Mouse (Mus musculus) gastrocnemius, postnatal 36 days (tissue): ENCODE measurements around the gene Aff3. TPM values are rescaled to one million over a fixed set of nuclear protein-coding genes. Genes with fewer than 3 reads are reported as not detected.

Source experiments
- DNase-seq, 2 experiments: peaks; one replicate each; pipeline ENCODE4 v3.0.0; 2022
- intact Hi-C: fragments of 180-260 bp; cut with DNase I; formaldehyde crosslinking; loops from one replicate; pipeline ENCODE4 v1.15.1; 2025
- total RNA-seq, 2 experiments: library from RNA; stranded (reverse); gene quantifications; 2 replicates each; pipeline ENCODE4 v1.2.3; 2021

The Aff3 gene
- total RNA-seq, 2 experiments from 2014 or later = 1.8 to 1.9 TPM

DNA sequence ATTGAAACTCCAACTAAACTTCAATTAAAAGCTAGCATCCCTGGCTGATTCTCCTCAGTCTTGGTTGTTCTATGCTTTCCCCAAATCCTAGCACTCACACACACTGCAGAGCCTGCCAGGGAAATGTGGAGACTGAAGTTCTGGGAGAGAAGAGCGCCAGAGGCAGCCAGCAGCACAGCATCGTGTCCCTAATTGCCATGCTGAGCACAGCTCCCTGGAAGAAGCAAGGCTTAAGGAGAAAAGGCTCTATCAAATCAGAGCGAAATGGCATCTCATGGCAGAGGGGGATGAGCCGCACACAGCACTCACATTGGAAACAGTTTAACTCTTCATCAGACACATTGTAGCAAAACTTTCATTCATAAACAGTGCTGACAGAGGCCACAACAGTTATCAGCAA lies 254.3 kb downstream of the Aff3 start:
- DNase-seq = no peak
- intact Hi-C loops = no loop called here

DNA sequence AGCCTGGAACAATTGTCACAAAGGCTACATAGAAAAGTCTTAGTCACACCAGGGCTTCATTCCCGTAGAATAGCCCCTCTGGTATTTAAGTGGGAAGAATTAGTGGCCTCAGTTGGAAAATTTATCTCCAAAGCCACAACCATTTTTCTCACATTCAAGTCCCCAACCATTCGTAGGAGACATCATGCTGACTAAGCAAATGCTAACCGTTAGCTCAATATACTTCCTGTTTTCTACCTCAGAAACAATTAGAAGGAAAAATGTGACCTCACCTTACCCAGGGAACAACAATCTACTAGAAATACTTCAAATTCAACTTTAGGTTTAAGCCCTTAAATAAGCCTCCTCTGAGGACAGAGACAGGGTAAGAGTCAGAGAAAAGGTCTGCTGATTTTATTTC lies 256.5 kb downstream of the Aff3 start:
- intact Hi-C loops = no loop called here
- DNase-seq = no peak

DNA sequence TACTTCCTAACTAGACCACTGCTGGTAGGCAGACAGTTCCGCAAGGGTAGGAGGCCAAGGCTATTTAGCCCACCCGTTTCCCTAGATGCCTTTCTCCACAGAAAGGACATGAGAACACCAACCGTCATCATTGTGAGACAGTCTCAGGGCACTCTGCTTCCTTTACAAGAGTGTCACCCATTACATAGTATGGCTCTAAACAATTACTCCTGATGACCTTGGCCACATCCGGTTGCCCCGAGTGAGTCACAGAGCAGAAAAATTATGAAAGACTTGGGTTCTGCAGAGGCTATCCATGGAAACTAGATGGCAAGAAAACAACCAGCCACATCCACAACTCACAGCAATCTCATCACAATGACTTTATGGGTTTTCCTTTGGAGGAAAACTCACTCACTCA lies 261.0 kb downstream of the Aff3 start:
- no peak for DNase-seq
- intact Hi-C loops = no loop called here

DNA sequence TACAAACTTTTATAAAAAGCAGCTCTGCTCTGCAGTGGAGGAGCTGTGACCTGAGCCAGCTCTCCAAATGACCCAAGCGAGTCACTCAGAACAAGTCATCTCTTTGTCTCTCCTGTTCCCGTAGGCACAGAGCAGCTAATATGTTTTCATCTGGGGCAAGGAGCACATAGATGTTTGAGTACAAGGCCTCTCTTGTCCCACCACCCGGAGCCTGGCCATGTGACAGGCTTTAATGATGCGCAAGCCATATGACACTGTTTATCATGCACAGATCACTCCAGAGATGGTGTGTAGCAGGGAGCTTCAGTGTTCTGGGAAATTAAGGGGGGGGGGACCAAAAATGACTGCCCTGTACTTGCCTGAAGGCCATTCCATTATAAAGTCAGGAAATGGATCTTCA lies 262.9 kb downstream of the Aff3 start:
- intact Hi-C loops = no loop called here
- DNase-seq = no peak

DNA sequence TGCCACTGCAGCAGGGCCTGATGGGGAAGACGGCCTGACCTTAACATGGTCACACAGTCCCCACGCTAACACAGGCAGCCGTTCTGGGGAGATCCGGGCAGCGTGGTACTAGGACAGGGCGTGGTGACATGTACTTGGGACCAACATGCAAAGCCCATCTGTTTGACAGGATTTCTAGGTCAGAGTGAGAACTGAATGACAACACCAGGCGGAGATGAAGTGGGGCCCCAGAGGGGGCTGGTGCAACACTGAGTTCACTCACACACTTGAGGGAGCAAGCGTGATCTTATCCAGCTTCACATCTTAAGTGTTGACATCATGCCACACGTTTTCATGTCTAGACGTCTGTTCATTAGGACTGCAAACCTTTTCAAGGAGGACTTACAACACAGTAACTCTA lies 265.5 kb downstream of the Aff3 start:
- DNase-seq = no peak
- intact Hi-C loops = loop anchor here (10.0 kb wide), 1 partner anchor 246 kb away; no protein-coding TSS in a partner anchor

DNA sequence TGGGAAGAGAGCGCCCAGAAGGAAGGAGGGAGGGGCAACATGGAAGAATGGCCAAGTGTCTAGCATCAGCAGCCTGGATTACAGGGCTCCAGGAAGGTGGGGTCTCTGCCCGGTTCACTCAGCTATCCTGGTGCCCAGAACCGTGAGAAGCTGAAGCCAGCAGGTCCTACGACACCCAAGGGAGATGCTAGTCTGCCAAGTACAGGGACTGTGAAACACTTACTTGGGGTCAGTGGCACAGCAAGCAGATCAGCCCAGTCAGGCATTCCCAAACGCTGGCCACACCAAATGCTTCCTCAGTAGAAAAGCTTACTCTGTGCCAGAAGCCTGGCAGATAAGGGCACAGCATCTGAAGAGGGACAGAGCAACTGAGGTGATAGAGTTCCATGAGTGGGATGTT lies 266.2 kb downstream of the Aff3 start:
- intact Hi-C loops = loop anchor here (10.0 kb wide), 1 partner anchor 246 kb away; no protein-coding TSS in a partner anchor
- no peak for DNase-seq

DNA sequence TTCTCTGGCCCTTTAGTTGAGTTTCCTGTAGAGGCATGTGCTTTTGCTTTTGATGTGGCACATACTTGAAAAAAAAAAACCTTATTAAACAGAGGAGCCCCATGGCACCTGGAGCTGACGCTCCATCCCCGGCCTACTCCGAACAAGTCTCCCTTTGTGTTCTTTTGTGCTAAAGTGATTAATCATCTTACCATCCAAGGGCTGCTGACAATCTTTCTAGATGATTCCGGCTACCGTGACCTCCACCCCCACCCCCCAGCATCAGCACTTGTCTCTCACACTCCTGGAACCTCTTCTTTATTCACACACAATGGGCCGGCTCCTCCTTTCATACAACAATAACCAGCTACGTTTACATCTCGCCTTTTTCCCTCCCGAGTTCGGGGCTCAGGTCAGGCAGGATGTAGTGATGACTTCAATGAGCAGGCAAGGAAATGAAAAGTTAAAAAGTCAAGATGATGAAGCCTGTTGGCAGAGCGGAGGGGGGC lies 269.5 kb downstream of the Aff3 start:
- DNase-seq = no peak
- intact Hi-C loops = loop anchor here (10.0 kb wide), 1 partner anchor 250 kb away; no protein-coding TSS in a partner anchor

DNA sequence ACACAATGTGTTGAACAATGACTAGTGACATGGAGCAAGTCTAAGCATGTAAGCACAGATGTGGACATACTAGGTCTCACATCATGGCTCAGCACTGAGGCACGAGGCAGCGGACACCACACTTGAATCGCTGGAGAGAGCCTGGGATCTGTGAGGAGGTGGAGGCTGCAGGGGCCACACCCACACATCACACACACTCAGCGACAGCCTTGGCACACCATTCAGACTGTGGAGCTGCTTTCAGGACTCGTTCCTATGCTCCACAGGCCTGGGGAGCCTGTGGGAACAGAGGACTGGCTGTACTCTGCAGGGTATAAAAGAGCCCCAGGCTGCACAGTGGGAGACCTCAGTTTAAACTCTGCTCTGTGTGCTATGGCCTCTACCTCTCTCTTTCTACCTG lies 270.3 kb downstream of the Aff3 start:
- intact Hi-C loops = loop anchor here (5.0 to 10.0 kb wide), 3 partner anchors 207 to 378 kb away; no protein-coding TSS in a partner anchor
- no peak for DNase-seq

DNA sequence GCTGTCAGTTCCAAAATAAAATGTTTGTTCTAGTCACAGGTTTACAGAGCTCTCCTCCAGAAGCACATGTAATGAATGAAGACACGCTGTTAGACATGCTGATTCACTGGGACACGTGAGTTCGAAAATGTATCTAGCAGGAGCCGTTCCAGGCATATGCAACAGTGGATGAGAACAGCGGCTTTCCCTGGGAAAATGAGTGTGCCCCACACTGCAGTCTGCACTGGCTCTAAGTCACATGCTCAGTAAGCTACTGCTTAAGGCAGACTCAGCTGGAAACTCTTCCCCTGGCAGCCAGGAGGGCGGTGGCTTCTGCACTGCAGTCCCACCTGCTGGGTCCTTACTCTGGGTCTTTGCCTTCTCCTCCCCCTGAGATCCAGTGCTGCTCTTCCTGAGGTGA lies 271.2 kb downstream of the Aff3 start:
- intact Hi-C loops = loop anchor here (5.0 to 10.0 kb wide), 3 partner anchors 206 to 379 kb away; no protein-coding TSS in a partner anchor
- no peak for DNase-seq

DNA sequence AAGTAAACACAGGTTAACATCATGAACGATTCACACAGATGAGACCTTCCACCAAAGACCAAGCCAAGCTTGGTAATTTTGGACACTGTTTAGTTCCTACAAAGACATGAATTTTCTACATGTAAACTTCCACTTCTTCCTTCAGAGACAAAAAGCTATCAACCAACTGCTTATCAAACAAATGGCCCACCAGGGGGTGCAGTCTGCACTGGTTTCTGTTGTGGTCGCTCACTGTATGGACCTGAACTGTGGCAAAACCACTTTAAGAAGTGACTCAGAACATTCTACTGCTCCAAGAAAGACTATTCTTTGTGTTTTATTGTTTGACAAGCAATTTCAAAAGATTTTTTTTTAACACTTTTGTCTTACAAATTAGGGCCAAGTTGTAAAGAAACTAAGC lies 271.8 kb downstream of the Aff3 start:
- DNase-seq = peak; percentile 33 to 58
- intact Hi-C loops = loop anchor here (5.0 to 10.0 kb wide), 3 partner anchors 206 to 379 kb away; no protein-coding TSS in a partner anchor

DNA sequence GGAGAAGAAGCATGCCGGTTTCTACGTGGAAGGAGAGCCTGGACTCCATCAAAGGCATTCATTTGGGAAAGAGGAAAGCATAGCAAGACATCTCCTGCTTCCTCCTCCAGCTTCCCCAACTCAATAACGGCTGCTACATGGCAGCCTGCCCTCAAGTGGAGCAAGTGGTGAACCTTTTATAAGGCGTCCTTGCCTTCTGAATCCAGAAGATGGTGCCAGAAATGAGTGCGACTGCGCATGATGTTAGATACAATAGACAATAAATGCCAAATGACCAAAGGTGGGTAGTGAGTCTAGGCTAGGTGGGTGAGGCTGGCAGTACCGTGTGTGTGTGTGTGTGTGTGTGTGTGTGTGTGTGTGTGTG lies 273.9 kb downstream of the Aff3 start:
- intact Hi-C loops = loop anchor here (5.0 to 10.0 kb wide), 3 partner anchors 204 to 381 kb away; no protein-coding TSS in a partner anchor

DNA sequence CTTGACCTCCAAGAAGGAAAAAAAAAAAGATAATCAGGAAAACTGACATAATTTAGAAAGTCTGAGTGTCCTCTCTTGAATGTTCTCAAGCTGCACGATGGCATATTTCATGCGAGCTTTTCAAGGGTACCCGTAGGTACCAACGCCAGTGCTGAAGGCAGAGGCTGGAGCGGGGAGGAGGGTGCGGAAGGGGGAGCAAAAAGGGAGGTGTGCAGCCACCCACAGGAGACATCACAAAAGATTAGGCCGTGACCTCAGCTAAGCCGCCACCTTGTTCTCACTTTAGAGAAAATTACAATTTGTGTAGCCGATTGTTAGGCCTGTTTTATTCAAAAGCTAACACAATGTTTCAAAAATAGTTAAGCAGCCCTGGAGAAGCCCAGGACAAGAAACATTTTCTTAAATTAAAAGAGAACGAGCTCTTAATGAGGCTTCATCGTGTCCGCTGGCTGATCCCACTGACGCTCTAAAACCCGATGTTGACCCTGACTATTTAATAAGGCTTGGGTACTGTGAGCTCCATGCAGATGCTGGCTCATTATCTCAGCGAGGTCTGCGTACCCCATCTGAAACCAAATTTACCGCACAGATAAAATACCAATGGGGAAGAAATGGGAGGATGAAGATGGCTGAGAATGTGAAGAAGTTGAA lies 274.4 kb downstream of the Aff3 start:
- intact Hi-C loops = loop anchor here (5.0 to 10.0 kb wide), 3 partner anchors 203 to 382 kb away; no protein-coding TSS in a partner anchor
- DNase-seq = no peak

More for the DNA sequence above, 273.9 kb downstream of the Aff3 start:
- DNase-seq = no peak

DNA sequence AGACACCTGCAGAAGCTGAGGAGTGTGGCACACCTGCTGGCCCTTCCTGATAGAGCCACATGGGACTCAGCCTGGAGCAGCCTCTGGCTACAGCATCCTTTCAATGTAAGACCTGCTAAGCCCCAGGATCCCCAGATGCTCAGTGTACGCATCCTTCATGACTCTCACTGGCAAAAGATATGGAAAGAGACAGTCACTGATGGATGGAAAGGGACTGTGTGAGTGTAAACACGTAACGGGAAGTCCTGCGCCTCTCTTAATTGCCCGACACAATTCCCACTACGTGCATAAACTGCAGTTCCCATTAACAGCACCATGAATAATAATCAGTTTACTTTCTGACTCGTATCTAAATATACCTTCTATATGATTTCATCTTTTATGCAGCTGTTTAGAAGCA lies 275.2 kb downstream of the Aff3 start:
- intact Hi-C loops = no loop called here
- DNase-seq = no peak

DNA sequence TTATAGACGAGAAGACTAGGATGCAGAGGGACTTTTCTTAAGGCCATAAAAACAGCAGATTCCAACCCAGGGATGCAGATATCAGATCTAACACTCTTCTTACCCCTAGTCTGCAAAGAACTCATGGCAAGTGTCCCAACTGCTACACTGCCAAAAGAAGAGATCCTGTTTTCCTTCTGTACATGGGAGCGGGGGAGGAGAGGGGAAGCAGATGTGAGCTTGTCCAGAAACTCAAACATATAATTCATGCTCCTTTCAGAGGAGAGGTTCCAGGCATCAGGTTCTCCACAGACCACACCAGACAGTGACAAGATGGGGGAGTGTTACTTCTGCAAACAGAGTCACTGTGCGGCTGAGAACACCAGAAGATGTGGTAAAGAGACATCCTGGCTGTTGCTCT lies 276.3 kb downstream of the Aff3 start:
- intact Hi-C loops = no loop called here
- DNase-seq = no peak

DNA sequence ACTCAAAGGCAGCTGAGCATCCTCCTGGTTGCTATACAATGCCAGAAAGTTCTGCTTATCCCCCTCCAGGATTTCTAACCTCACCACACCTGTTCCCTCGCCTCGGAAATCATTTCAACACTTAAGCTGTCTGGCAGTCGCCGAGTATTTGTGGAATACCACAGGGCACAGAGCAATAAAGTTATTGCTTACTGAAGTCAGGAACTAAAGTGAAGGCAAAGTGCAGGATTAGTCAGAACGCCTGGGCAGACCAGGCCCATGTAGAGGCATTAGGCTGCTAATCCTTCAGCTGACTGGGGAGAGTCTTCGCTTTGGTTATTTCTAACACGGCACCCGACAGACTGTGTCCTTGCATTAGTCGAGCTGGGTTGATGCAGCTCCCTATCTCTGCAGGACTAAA lies 277.3 kb downstream of the Aff3 start:
- no peak for DNase-seq
- intact Hi-C loops = no loop called here

DNA sequence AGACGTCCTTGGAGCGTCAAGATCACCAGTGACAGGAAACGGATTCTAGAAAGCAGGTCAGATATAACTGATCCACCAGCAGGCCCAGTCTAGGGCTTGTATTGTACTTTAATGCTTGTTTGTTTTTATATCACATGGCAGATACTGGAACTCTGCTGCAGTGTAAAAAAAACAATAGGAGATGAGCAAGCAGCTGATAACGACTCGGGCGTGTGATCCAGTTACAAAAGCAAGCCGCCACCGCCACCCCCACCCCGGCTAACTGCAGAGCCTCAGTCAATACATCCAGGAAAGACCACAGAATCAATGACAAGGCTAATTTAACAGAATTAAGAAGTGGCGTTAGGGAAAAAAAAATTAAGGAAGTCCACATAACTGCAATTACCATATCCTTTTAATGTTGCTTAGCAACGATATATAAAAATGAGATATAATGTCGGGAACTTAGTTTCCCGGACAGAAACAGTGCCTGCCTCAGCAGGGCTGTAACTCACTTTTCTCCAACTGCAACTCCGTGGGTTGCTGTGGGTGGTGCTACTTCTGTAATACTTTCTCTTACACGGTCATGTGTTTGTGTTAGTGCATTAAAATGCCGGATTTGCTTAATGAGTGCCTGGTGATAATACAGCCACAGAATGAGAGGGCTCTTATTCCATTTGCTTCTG lies 280.2 kb downstream of the Aff3 start:
- intact Hi-C loops = no loop called here
- DNase-seq = no peak

DNA sequence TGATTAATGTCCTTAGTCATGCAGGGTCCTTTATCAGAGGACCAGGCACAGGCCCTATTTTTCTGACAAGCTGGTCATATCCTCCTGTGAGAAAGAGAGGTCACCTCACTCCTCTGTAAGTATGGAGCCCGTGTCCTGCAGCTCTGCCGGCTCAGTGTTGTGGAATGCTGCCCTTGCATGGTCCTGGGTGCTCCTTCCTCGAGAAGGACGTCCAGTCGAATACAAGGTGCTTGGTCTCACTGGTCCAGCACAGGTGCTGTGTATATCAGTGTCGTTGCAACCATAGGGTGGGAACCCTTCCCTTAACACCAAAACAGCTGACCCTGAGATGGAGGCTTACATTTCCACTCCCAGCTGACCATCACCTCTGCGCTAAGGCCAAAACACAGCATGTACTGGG lies 280.7 kb downstream of the Aff3 start:
- no peak for DNase-seq
- intact Hi-C loops = no loop called here

DNA sequence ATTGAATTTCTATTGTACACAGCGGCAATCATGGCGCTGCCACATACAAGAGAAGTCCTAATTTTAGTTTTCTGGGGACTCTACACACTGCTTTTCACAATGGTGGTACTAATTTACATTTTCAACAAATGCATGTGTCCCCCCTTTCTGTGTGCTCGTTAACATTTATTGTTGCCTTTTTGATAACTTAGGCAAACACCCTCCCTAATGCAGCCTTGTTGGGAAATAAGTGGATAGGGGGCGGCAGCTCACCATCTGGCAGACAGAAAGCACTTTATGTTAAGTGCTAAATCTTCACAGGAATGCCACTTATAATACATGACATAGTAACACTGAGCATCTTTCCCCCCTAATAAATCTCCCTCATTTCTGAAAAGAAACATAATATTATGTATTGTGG lies 282.1 kb downstream of the Aff3 start:
- intact Hi-C loops = no loop called here
- no peak for DNase-seq

DNA sequence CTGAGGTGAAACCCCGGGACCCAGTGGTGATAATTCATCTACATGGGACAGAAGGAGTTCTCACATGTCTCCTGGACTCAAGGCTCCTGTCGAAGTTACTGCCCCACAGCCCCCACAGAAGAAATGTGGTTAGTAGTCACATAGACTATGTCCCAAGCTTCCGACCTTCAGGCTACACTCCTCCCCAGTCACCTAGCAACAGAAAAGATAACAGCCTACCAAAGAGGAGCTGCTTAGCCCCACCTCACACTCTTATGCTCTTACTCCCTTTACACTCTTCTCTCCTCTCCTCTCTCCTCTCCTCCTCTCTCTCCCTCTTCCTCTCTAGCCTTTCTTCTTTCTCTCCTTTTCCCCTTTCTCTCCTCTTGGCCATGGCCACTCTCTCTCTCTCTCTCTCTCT lies 286.8 kb downstream of the Aff3 start:
- DNase-seq = no peak
- intact Hi-C loops = no loop called here

DNA sequence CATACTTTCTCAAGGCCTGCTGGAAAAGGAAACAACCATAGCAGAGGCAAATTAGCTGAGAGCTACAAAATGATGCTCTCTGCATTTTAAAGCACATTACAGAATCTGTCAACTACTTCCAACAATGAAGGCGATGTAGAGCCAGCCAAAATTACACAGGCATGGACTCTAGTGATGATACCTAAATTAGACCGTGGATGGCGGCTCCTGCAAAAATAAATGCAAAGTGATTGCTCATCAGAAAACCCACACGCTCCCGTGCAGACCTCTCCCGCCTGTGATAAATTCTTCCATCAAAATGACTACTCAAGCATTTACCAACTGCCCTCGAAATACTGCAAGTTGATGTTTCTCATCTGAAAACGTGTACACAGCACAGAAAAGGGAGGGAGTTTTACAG lies 295.6 kb downstream of the Aff3 start:
- intact Hi-C loops = no loop called here

DNA sequence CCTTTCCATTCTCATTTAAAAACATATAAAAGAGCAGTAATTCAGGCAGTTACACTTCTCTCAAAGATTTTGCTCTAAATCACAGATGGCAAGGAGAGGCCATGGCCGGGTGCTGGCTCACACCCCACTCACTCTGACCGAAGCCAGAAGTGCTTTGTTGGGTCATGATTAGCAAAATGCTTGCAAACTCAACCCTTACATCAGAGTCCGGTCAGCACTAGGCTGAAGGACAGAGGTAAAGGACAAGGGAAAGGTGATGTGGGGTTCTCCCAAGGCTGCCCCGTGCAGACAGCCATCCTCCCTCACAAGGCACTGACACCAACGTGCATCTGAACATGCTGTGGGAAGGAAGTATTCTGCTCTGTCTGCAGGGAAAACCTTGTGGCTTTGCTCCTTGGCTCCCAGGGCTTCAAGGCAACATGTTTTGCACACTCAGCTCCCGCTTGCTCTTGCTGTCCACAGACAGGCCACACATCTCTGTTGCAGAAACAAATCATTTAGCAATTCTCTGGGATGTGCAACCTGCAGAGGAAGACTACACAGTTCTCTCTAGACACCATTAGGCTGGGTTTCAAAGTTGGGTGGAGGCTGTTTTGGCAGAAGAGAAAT lies 296.6 kb downstream of the Aff3 start:
- intact Hi-C loops = no loop called here
- DNase-seq = no peak

More for the DNA sequence above, 295.6 kb downstream of the Aff3 start:
- DNase-seq = no peak
